Mouse (Mus musculus) myocyte (in vitro differentiated cells): ENCODE data around the gene Hmgb4. TPM values are rescaled to one million over a fixed set of nuclear protein-coding genes. Genes with fewer than 3 reads are reported as not detected.

Source experiments
- H3K27me3 ChIP-seq: one replicate; pipeline ENCODE4 v1.6.1; 2011; ENCODE audit not compliant: control insufficient read depth, insufficient read depth, insufficient read length
- H3K36me3 ChIP-seq: one replicate; pipeline ENCODE4 v1.6.1; 2011; ENCODE audit not compliant: control insufficient read depth, insufficient read depth
- H3K4me2 ChIP-seq: one replicate; pipeline ENCODE4 v1.6.1; 2011; ENCODE audit warnings: low read depth, control low read depth
- H3K4me3 ChIP-seq: one replicate; pipeline ENCODE4 v1.5.1; 2011; ENCODE audit warnings: mild to moderate bottlenecking, control low read depth, moderate library complexity
- H3K79me2 ChIP-seq: one replicate; pipeline ENCODE4 v1.6.1; 2011; ENCODE audit not compliant: control insufficient read depth, insufficient read depth
- H3ac ChIP-seq: one replicate; pipeline ENCODE4 v1.6.1; 2011; ENCODE audit not compliant: control insufficient read depth, insufficient read length
- CEBPB ChIP-seq: IDR thresholded peaks from 2 replicates; pipeline ENCODE4 v1.6.1; 2011; ENCODE audit warnings: mild to moderate bottlenecking, moderate library complexity; ENCODE audit not compliant: poor library complexity, insufficient read depth, severe bottlenecking
- E2F4 ChIP-seq: IDR thresholded peaks from one replicate; pipeline ENCODE4 v1.6.1; 2011; ENCODE audit warnings: mild to moderate bottlenecking, control low read depth, moderate library complexity; ENCODE audit not compliant: insufficient read depth
- MAX ChIP-seq: IDR thresholded peaks from one replicate; pipeline ENCODE4 v1.6.1; 2011; ENCODE audit warnings: low read depth, mild to moderate bottlenecking, control low read depth
- MYOD1 ChIP-seq, 3 experiments: IDR thresholded peaks; one replicate each; pipeline ENCODE4 v1.6.1; 2011; ENCODE audit warnings: control low read depth in 2 of 3, low read depth in 2 of 3, mild to moderate bottlenecking in 2 of 3, moderate library complexity in 1 of 3; ENCODE audit not compliant: insufficient read length in 2 of 3, control insufficient read depth in 1 of 3
- MYOG ChIP-seq, 3 experiments: IDR thresholded peaks; one replicate each; pipeline ENCODE4 v1.6.1; 2011; ENCODE audit warnings: control low read depth in 2 of 3, low read depth in 2 of 3, mild to moderate bottlenecking in 2 of 3; ENCODE audit not compliant: insufficient read length in 2 of 3, control insufficient read depth in 1 of 3, insufficient read depth in 1 of 3
- POLR2A ChIP-seq: IDR thresholded peaks from one replicate; pipeline ENCODE4 v1.6.1; 2011; ENCODE audit warnings: low read depth, mild to moderate bottlenecking, control low read depth, moderate library complexity; ENCODE audit not compliant: insufficient read length
- POLR2AphosphoS2 ChIP-seq: IDR thresholded peaks from one replicate; pipeline ENCODE4 v1.6.1; 2011; ENCODE audit warnings: low read depth, control low read depth; ENCODE audit not compliant: insufficient read length
- REST ChIP-seq: IDR thresholded peaks from one replicate; pipeline ENCODE4 v1.6.1; 2011; ENCODE audit warnings: mild to moderate bottlenecking, control low read depth, moderate library complexity; ENCODE audit not compliant: insufficient read depth, insufficient read length
- SRF ChIP-seq: IDR thresholded peaks from one replicate; pipeline ENCODE4 v1.6.1; 2011; ENCODE audit warnings: low read depth; ENCODE audit not compliant: control insufficient read depth, insufficient read length
- TCF12 ChIP-seq: IDR thresholded peaks from one replicate; pipeline ENCODE4 v1.6.1; 2011; ENCODE audit warnings: mild to moderate bottlenecking, control low read depth; ENCODE audit not compliant: poor library complexity, insufficient read depth, severe bottlenecking
- TCF3 ChIP-seq: IDR thresholded peaks from one replicate; pipeline ENCODE4 v1.6.1; 2011; ENCODE audit warnings: low read depth, control low read depth; ENCODE audit not compliant: insufficient read length
- USF1 ChIP-seq: IDR thresholded peaks from one replicate; pipeline ENCODE4 v1.6.1; 2011; ENCODE audit warnings: low read depth, mild to moderate bottlenecking, control low read depth, moderate library complexity
- polyA plus RNA-seq: library from polyadenylated mRNA; unstranded; fragments of >200 nt; fragmentation: generic; extraction: Trizol; gene quantifications from one replicate; pipeline ENCODE4 v1.2.1, GENCODE M21; 2012; ENCODE audit warnings: missing spikeins

The Hmgb4 gene
- polyA plus RNA-seq, 1 experiment: not detected

DNA sequence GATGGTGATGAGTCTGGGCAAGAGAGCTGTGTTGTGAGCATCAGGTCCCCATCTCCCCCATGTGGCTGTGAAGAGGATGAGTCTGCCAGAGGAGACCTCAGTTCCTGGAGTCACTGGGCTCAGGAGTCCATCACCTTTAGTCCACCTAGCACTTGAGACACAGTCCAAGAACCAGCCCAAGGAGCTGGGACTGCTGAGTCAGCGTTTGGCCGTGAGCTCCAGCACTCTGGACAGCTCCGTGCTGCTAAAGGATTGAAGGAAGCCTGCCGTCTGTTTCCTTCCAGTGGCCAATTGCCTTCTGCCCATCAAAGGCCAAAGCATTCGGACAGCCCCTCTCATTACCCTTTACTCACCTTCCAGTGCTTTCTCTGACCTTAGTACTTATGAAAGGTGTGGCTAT is 12.1 kb downstream of the Hmgb4 start:
- Histone ChIP-seq H3K4me2 (no peak overlapping the region), H3ac (no peak overlapping the region), H3K79me2 (no peaks in the 10 kb centered on the region), H3K27me3 (no peaks in the 10 kb centered on the region), H3K4me3 (no peak overlapping the region), H3K36me3 (no peaks in the 10 kb centered on the region)
- no peak for TF ChIP-seq POLR2A
- TF ChIP-seq REST: no peak
- no peak for TF ChIP-seq E2F4
- no peak for TF ChIP-seq TCF3
- TF ChIP-seq USF1: no peak

DNA sequence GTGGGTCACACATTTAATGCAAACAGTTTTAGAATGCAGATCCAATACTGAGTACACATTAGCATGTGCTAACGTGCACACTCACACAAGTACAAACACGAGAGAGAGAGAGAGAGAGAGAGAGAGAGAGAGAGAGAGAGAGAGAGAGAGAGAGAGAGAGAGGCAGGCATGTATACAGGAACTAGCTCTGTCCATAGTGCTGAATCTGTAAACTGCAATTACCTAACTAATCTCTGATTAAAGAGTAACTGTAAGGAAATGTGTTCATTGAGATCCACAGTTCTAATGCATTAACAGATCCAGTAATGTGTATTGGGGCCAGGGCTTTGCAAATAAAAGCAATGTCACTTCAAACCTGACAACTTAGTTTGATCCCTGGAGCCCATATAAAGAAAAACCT is 15.6 kb downstream of the Hmgb4 start:
- Histone ChIP-seq H3K27me3 (no peaks in the 10 kb centered on the region), H3K4me3 (no peak overlapping the region), H3K4me2 (no peak overlapping the region), H3K36me3 (no peaks in the 10 kb centered on the region), H3K79me2 (no peaks in the 10 kb centered on the region), H3ac (no peak overlapping the region)
- TF ChIP-seq USF1 (no peak), TCF12 (no peak), SRF (no peak), REST (no peak), POLR2AphosphoS2 (no peak), MYOG (IDR thresholded peaks at IDR 0.05; ENCODE audit: control insufficient read depth in 1 of 3, insufficient read depth in 1 of 3, insufficient read length in 2 of 3, low read depth in 2 of 3) (no peak), MYOD1 (IDR thresholded peaks at IDR 0.05; ENCODE audit: control insufficient read depth in 1 of 3, insufficient read length in 2 of 3, low read depth in 2 of 3) (no peak)

DNA sequence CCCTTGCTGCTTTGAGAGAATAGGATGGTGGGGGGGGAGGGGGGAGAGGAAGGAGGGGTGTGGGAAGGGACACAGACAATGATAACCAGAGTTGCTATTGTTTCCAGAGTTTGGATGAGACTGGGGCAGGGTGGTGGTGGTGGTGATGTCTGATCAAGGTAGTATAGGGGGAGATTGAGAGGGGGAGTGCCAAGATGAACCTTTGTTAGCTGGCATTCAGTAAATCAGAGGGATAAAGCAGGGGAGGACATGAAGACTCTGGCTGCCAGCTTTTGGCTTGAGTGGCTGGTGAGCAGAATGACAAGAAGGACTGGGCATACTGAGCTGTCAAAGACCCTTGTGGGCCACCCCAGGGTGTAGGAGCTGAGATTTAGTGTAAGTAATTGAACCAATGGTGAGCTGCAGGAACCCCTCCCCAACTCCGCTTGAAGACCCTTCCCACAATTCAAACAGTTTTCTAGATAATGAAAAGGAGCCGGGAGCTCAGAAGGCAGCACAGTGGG is 18.9 kb downstream of the Hmgb4 start:
- no peak overlapping the region for H3K4me3 ChIP-seq
- no peaks in the 10 kb centered on the region for H3K79me2 ChIP-seq
- no peaks in the 10 kb centered on the region for H3K27me3 ChIP-seq
- TF ChIP-seq CEBPB: no peak
- no peak for TF ChIP-seq TCF12
- no peak for TF ChIP-seq MAX
- TF ChIP-seq MYOD1 (IDR thresholded peaks at IDR 0.05; ENCODE audit: control insufficient read depth in 1 of 3, insufficient read length in 2 of 3, low read depth in 2 of 3): no peak
- no peak for TF ChIP-seq REST
- TF ChIP-seq POLR2AphosphoS2: no peak
- no peak for TF ChIP-seq TCF3
- TF ChIP-seq POLR2A: no peak
- no peak for TF ChIP-seq SRF
- TF ChIP-seq USF1: no peak
- TF ChIP-seq MYOG (IDR thresholded peaks at IDR 0.05; ENCODE audit: control insufficient read depth in 1 of 3, insufficient read depth in 1 of 3, insufficient read length in 2 of 3, low read depth in 2 of 3): no peak
- TF ChIP-seq E2F4: no peak
- no peak overlapping the region for H3K4me2 ChIP-seq
- no peak overlapping the region for H3ac ChIP-seq
- no peaks in the 10 kb centered on the region for H3K36me3 ChIP-seq

- TF ChIP-seq TCF3 (no peak), POLR2A (no peak), SRF (no peak), E2F4 (no peak), MAX (no peak), REST (no peak), USF1 (no peak), CEBPB (no peak), TCF12 (no peak), POLR2AphosphoS2 (no peak), MYOG (IDR thresholded peaks at IDR 0.05; ENCODE audit: control insufficient read depth in 1 of 3, insufficient read depth in 1 of 3, insufficient read length in 2 of 3, low read depth in 2 of 3) (no peak)
- H3K79me2 ChIP-seq: no peaks in the 10 kb centered on the region
- no peak overlapping the region for H3ac ChIP-seq
- no peak overlapping the region for H3K4me2 ChIP-seq
- H3K4me3 ChIP-seq: no peak overlapping the region
- H3K27me3 ChIP-seq: no peaks in the 10 kb centered on the region
- H3K36me3 ChIP-seq: no peaks in the 10 kb centered on the region
Observed at GRCm38 (mm10) chr4:128241075-128241853, 19.5 kb downstream of the Hmgb4 start.

DNA sequence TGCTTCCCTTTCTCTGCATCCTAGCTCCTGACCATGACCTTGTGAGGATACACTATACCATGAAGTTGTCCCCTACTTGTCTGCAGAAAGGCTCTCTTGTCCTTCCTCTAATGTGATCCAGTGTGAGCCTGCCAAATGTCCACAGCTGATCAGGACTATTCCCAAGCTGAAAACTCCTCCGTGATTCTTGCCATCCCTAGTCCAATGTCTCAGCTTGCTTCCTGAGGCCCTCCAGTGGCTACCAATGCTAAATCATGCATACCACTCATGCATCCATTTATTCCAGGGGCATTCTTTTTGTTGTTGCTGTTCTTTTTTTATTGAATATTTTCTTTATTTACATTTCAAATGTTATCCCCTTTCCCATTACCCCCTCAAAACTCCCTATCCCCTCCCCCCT is 21.6 kb downstream of the Hmgb4 start:
- Histone ChIP-seq H3ac (no peak overlapping the region), H3K4me2 (no peak overlapping the region), H3K79me2 (no peaks in the 10 kb centered on the region), H3K27me3 (no peaks in the 10 kb centered on the region), H3K36me3 (no peaks in the 10 kb centered on the region), H3K4me3 (no peak overlapping the region)
- TF ChIP-seq POLR2AphosphoS2: no peak
- no peak for TF ChIP-seq TCF3
- no peak for TF ChIP-seq MAX
- no peak for TF ChIP-seq POLR2A
- TF ChIP-seq CEBPB: no peak
- TF ChIP-seq REST: no peak
- TF ChIP-seq MYOG (IDR thresholded peaks at IDR 0.05; ENCODE audit: control insufficient read depth in 1 of 3, insufficient read depth in 1 of 3, insufficient read length in 2 of 3, low read depth in 2 of 3): no peak
- no peak for TF ChIP-seq TCF12
- no peak for TF ChIP-seq MYOD1 (IDR thresholded peaks at IDR 0.05; ENCODE audit: control insufficient read depth in 1 of 3, insufficient read length in 2 of 3, low read depth in 2 of 3)
- no peak for TF ChIP-seq SRF
- no peak for TF ChIP-seq USF1
